Mouse (Mus musculus) liver, embryonic 12.5 days (tissue): Measurements from ENCODE around the gene Il17f. TPM values are rescaled to one million over a fixed set of nuclear protein-coding genes. Genes with fewer than 3 reads are reported as not detected.

Source experiments
- polyA plus RNA-seq: library from polyadenylated mRNA; unstranded; fragments of >200 nt; fragmentation: Nextera tagmentation; extraction: Ambion mirVana; gene quantifications from 2 replicates; pipeline ENCODE4 v1.2.1, GENCODE M21; 2016

Il17f gene
- polyA plus RNA-seq, 1 experiment from 2014 or later = 0.23 TPM

Other genes starting within 250 kb of the Il17f start
- 0.28 and 0.35 TPM in 2 replicates for gene Pkhd1, start 172.6 kb downstream of the Il17f start, polyA plus RNA-seq
- gene Il17a, start 59.7 kb downstream of the Il17f start, polyA plus RNA-seq = not detected in 2 replicates
- 203 and 204 TPM in 2 replicates for gene Mcm3, start 29.7 kb upstream of the Il17f start, polyA plus RNA-seq
- 0.68 and 0.85 TPM in 2 replicates for gene Paqr8, start 100.0 kb upstream of the Il17f start, polyA plus RNA-seq
- 0.62 and 0.77 TPM in 2 replicates for gene Efhc1, start 161.0 kb upstream of the Il17f start, polyA plus RNA-seq